Mouse (Mus musculus): ENCODE measurements around the gene Sobp.

Gene Sobp

GRCm38 (mm10) chr10:43033481-43034248 is 140.7 kb downstream of the Sobp start:
- no peak for DNase-seq (ENCODE audit: low spot score)

- DNase-seq (ENCODE audit: low spot score) = no peak
These were observed 147.3 kb downstream of the Sobp start for GRCm38 (mm10) chr10:43027006-43027405.

GRCm38 (mm10) chr10:43023454-43024194 is 150.7 kb downstream of the Sobp start:
- no peak for DNase-seq (ENCODE audit: low spot score)

GRCm38 (mm10) chr10:43022190-43022761 is 152.1 kb downstream of the Sobp start:
- no peak for DNase-seq (ENCODE audit: low spot score)

GRCm38 (mm10) chr10:43021512-43022116 is 152.7 kb downstream of the Sobp start:
- no peak for DNase-seq (ENCODE audit: low spot score)

GRCm38 (mm10) chr10:43021017-43021416 is 153.3 kb downstream of the Sobp start:
- DNase-seq (ENCODE audit: low spot score) = no peak

- no peak for DNase-seq (ENCODE audit: low spot score)
These were observed 159.5 kb downstream of the Sobp start for GRCm38 (mm10) chr10:43014782-43015181.

- DNase-seq (ENCODE audit: low spot score) = no peak
These were observed 160.0 kb downstream of the Sobp start for GRCm38 (mm10) chr10:43014358-43014757.

GRCm38 (mm10) chr10:43008116-43008515 is 166.2 kb downstream of the Sobp start:
- DNase-seq (ENCODE audit: low spot score) = no peak

- DNase-seq (ENCODE audit: low spot score) = no peak
These were observed 167.8 kb downstream of the Sobp start for GRCm38 (mm10) chr10:43006534-43006933.

GRCm38 (mm10) chr10:43005677-43006076 is 168.7 kb downstream of the Sobp start:
- no peak for DNase-seq (ENCODE audit: low spot score)

- DNase-seq (ENCODE audit: low spot score) = no peak
These were observed 169.3 kb downstream of the Sobp start for GRCm38 (mm10) chr10:43005031-43005430.

GRCm38 (mm10) chr10:43004174-43004734 is 170.1 kb downstream of the Sobp start:
- DNase-seq (ENCODE audit: low spot score) = no peak

GRCm38 (mm10) chr10:43003466-43003757 is 170.9 kb downstream of the Sobp start:
- no peak for DNase-seq (ENCODE audit: low spot score)

GRCm38 (mm10) chr10:43002721-43003465 is 171.4 kb downstream of the Sobp start:
- no peak for DNase-seq (ENCODE audit: low spot score)

GRCm38 (mm10) chr10:43002066-43002678 is 172.2 kb downstream of the Sobp start:
- no peak for DNase-seq (ENCODE audit: low spot score)

- DNase-seq (ENCODE audit: low spot score) = no peak
These were observed 172.9 kb downstream of the Sobp start for GRCm38 (mm10) chr10:43001433-43001832.

- DNase-seq (ENCODE audit: low spot score) = no peak
These were observed 175.0 kb downstream of the Sobp start for GRCm38 (mm10) chr10:42999324-42999723.

GRCm38 (mm10) chr10:42997278-42997677 is 177.1 kb downstream of the Sobp start:
- no peak for DNase-seq (ENCODE audit: low spot score)

GRCm38 (mm10) chr10:42995484-42995895 is 178.8 kb downstream of the Sobp start:
- no peak for DNase-seq (ENCODE audit: low spot score)

- DNase-seq (ENCODE audit: low spot score) = no peak
These were observed 180.0 kb downstream of the Sobp start for GRCm38 (mm10) chr10:42994331-42994782.
